Mouse (Mus musculus) intestine, postnatal 0 days (tissue): ENCODE measurements at regions not wholly inside any gene's neighbourhood (a gene's known extent, or its start where the extent isn't known, plus 50 kb on each side); places are given as distances from the start of the nearest gene placed in this dataset.

Source experiments
- ATAC-seq: fragments of 200-750 bp; cut with Nextera tagmentation; 2 replicates; pipeline ENCODE4 v1.8.0; 2017; ENCODE audit warnings: mild to moderate bottlenecking, moderate TSS enrichment, moderate library complexity
- H3K27ac ChIP-seq: fragments of 300-500 bp; sonication (generic); 2 replicates; pipeline ENCODE4 v1.5.1; 2014; ENCODE audit warnings: mild to moderate bottlenecking, low read depth, low read length, moderate library complexity
- H3K27me3 ChIP-seq: fragments of 300-500 bp; sonication (generic); replicated peaks from 2 replicates; pipeline ENCODE4 v1.6.1; 2014; ENCODE audit warnings: low read length, mixed read lengths; ENCODE audit not compliant: control insufficient read depth, insufficient read depth
- H3K36me3 ChIP-seq: fragments of 300-500 bp; sonication (generic); 2 replicates; pipeline ENCODE4 v1.6.1; 2014; ENCODE audit warnings: mild to moderate bottlenecking, moderate library complexity; ENCODE audit not compliant: control insufficient read depth, insufficient read depth
- H3K4me1 ChIP-seq: fragments of 300-500 bp; sonication (generic); replicated peaks from 2 replicates; pipeline ENCODE4 v1.6.1; 2014; ENCODE audit warnings: antibody characterized with exemption, low read length, mixed read lengths; ENCODE audit not compliant: control insufficient read depth, insufficient read depth
- H3K4me2 ChIP-seq: fragments of 300-500 bp; sonication (generic); replicated peaks from 2 replicates; pipeline ENCODE4 v1.6.1; 2014; ENCODE audit warnings: low read depth, mild to moderate bottlenecking, moderate library complexity
- H3K4me3 ChIP-seq: fragments of 300-500 bp; sonication (generic); 2 replicates; pipeline ENCODE4 v1.5.1; 2014; ENCODE audit warnings: low read depth, low read length
- H3K9ac ChIP-seq: fragments of 300-500 bp; sonication (generic); 2 replicates; pipeline ENCODE4 v1.6.1; 2014; ENCODE audit warnings: mild to moderate bottlenecking, low read depth, low read length
- H3K9me3 ChIP-seq: fragments of 300-500 bp; sonication (generic); 2 replicates; pipeline ENCODE4 v1.6.1; 2016; ENCODE audit warnings: mixed run types; ENCODE audit not compliant: control insufficient read depth
- CTCF ChIP-seq: sonication (generic); IDR thresholded peaks from 2 replicates; pipeline ENCODE4 v1.5.1; 2016; ENCODE audit warnings: low read depth, mild to moderate bottlenecking, control low read depth, antibody characterized with exemption, moderate library complexity
- WGBS: fragments of 180-500 bp; shearing (Covaris S2); extraction: QIAGEN DNeasy Blood & Tissue Kit; methylation state at CpG from one replicate; pipeline ENCODE4 v1.1.7; 2014; 5-methylcytosine and 5-hydroxymethylcytosine counted together

- H3K4me2 ChIP-seq, result no peak overlapping the region
- WGBS, result 87% methylated on average over 2 of the region's 2 CpGs
- no peak for ATAC-seq
- no peaks in the 10 kb centered on the region for H3K27me3 ChIP-seq
- no peaks in the 10 kb centered on the region for H3K4me1 ChIP-seq
- H3K27ac ChIP-seq, result no peak overlapping the region
- H3K4me3 ChIP-seq, result no peak overlapping the region
- no peak overlapping the region for H3K9ac ChIP-seq
- H3K36me3 ChIP-seq, result no peaks in the 10 kb centered on the region
- TF ChIP-seq CTCF, result no peak
- no peaks in the 10 kb centered on the region for H3K9me3 ChIP-seq
These were observed 223.5 kb upstream of the Lama2 start for GRCm38 (mm10) chr10:27843010-27843409.

DNA sequence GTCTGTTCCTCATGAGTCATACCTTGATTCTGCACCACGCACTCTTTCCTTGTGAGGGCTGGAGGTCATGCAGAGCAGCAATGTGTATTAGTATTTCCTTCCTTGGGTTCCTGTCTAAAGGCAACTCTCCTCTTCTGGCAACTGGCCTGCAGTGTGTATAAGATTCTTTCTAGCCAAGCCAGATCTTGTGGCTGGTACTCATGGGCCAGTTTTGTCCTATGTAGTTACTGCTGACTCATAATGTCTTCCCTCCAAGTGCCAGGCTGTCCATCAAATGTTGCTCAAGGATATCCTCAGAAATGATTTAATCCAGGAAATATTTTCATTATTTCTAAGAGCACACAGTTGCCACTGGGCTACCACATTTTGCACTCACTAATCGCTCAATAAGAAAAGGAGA, 211.0 kb upstream of the Ptprk start:
- ATAC-seq, result no peak
- H3K27me3 ChIP-seq, result no peaks in the 10 kb centered on the region
- H3K36me3 ChIP-seq, result no peaks in the 10 kb centered on the region
- TF ChIP-seq CTCF, result no peak
- H3K27ac ChIP-seq, result no peak overlapping the region
- no peak overlapping the region for H3K4me3 ChIP-seq
- WGBS, result 59% methylated on average over 2 of the region's 2 CpGs
- H3K9ac ChIP-seq, result no peak overlapping the region
- H3K4me1 ChIP-seq, result no peaks in the 10 kb centered on the region
- H3K4me2 ChIP-seq, result no peak overlapping the region
- H3K9me3 ChIP-seq, result no peaks in the 10 kb centered on the region

GRCm38 (mm10) chr10:27880867-27881266, 193.8 kb upstream of the Ptprk start:
- no peak for TF ChIP-seq CTCF
- H3K4me2 ChIP-seq, result no peak overlapping the region
- H3K9me3 ChIP-seq, result no peaks in the 10 kb centered on the region
- H3K27me3 ChIP-seq, result no peaks in the 10 kb centered on the region
- ATAC-seq, result no peak
- H3K4me1 ChIP-seq, result no peaks in the 10 kb centered on the region
- WGBS, result 83% methylated on average over 1 of the region's 1 CpGs
- no peak overlapping the region for H3K9ac ChIP-seq
- H3K27ac ChIP-seq, result no peak overlapping the region
- H3K4me3 ChIP-seq, result no peak overlapping the region
- no peaks in the 10 kb centered on the region for H3K36me3 ChIP-seq

GRCm38 (mm10) chr10:27891778-27892512, 182.7 kb upstream of the Ptprk start:
- Histone ChIP-seq H3K4me2 (no peak overlapping the region), H3K27me3 (no peaks in the 10 kb centered on the region), H3K9ac (no peak overlapping the region), H3K36me3 (no peaks in the 10 kb centered on the region), H3K27ac (no peak overlapping the region), H3K4me3 (no peak overlapping the region), H3K9me3 (no peaks in the 10 kb centered on the region), H3K4me1 (no peaks in the 10 kb centered on the region)
- 27% methylated on average over 2 of the region's 2 CpGs for WGBS
- TF ChIP-seq CTCF, result no peak
- peak; percentile 47 for ATAC-seq

GRCm38 (mm10) chr10:27916406-27916805, 158.2 kb upstream of the Ptprk start:
- ATAC-seq, result no peak
- Histone ChIP-seq H3K36me3 (no peaks in the 10 kb centered on the region), H3K4me2 (no peak overlapping the region), H3K4me1 (no peaks in the 10 kb centered on the region), H3K27ac (no peak overlapping the region), H3K27me3 (no peaks in the 10 kb centered on the region), H3K4me3 (no peak overlapping the region), H3K9ac (no peak overlapping the region), H3K9me3 (no peaks in the 10 kb centered on the region)
- WGBS, result 85% methylated on average over 2 of the region's 2 CpGs
- TF ChIP-seq CTCF, result no peak

DNA sequence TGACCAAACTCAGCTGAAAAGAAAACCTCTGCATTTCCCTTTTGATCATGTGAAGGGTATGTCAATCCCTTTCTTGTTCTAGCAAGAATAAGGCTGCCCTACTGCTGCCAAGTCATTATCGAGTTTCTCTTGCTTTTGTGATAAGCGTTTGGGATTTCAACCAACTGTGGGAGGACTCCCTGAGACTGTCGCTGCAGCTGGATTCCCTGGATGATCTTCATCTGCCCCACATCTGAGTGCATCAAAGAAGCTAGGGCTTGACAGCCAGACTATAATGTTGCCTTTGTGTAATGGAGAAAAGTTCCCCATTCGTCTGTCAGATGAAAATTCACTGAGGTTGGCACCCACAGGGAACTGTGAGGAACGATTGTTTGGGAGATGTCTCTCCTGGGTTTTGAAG, 147.4 kb upstream of the Ptprk start:
- Histone ChIP-seq H3K4me2 (no peak overlapping the region), H3K9ac (no peak overlapping the region), H3K4me1 (no peaks in the 10 kb centered on the region), H3K4me3 (no peak overlapping the region), H3K27me3 (no peaks in the 10 kb centered on the region), H3K36me3 (no peaks in the 10 kb centered on the region), H3K27ac (no peak overlapping the region), H3K9me3 (no peaks in the 10 kb centered on the region)
- TF ChIP-seq CTCF, result no peak
- ATAC-seq, result no peak
- 63% methylated on average over 5 of the region's 5 CpGs for WGBS

DNA sequence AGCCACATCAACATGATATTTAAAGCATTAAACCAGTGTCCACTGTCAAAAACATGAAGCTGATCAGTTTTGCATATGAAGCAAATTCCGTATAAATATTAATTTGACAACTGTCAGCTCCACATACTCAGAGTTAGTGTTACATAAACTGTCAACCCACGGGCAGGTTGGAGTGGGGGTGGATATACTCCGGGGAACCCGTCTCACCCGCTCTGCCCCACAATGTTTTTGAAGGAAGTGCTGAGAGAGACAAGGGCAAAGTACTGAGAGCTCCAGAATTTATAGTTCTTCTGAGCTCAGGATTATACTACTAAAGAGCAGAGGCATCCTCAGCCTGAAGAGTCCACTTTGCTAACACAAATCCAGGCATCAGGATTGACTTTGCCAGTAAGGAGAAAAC, 132.5 kb upstream of the Ptprk start:
- 77% methylated on average over 5 of the region's 5 CpGs for WGBS
- no peak for TF ChIP-seq CTCF
- no peaks in the 10 kb centered on the region for H3K27me3 ChIP-seq
- H3K27ac ChIP-seq, result no peak overlapping the region
- H3K9me3 ChIP-seq, result no peaks in the 10 kb centered on the region
- no peak overlapping the region for H3K4me3 ChIP-seq
- H3K36me3 ChIP-seq, result no peaks in the 10 kb centered on the region
- H3K9ac ChIP-seq, result no peak overlapping the region
- no peaks in the 10 kb centered on the region for H3K4me1 ChIP-seq
- H3K4me2 ChIP-seq, result no peak overlapping the region
- ATAC-seq, result no peak
